Mouse (Mus musculus) left cerebral cortex, adult 8-10 months (tissue): ENCODE measurements at regions not wholly inside any gene's neighbourhood (a gene's known extent, or its start where the extent isn't known, plus 50 kb on each side); places are given as distances from the start of the nearest gene placed in this dataset.

Experiments used
- DNase-seq, 2 experiments: peaks; one replicate each; pipeline ENCODE4 v3.0.0; 2022; ENCODE audit warnings: low spot score in 2 of 2

DNA sequence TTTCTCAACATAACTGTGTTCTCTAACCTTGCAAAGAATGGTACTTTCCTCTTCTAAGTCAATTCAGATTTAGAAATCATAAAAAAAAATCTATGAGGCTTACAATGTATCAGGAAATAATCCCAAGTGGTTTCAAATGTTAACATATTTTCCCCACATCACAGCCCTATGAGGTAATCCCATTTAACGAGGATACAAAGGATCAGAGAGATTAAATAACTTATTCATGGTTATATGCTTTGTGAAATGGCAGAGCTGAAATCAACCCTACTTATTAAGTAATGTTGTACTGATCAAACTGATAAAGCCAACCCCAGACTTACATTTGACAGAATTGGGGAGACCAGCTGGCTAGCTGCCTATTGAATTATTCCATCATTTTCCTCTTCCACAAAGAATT, 614.4 kb downstream of the Ntrk3 start:
- DNase-seq: no peak

DNA sequence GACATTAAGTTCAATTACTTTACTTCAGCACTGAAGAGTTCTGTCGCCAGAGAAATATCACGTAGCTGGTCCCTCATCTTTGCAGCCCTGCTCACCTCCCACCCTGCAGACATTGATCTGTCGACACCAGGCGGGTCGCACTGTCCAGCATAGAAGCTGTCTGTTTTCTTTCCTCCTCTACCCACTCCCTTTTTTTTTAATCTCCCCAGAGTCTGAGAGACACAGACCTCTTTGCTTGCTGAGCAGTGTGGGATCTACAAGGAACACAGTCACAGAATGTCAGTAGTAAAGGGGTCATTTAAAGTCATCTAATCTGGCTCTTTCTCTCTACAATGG, 616.7 kb downstream of the Ntrk3 start:
- DNase-seq: no peak

DNA sequence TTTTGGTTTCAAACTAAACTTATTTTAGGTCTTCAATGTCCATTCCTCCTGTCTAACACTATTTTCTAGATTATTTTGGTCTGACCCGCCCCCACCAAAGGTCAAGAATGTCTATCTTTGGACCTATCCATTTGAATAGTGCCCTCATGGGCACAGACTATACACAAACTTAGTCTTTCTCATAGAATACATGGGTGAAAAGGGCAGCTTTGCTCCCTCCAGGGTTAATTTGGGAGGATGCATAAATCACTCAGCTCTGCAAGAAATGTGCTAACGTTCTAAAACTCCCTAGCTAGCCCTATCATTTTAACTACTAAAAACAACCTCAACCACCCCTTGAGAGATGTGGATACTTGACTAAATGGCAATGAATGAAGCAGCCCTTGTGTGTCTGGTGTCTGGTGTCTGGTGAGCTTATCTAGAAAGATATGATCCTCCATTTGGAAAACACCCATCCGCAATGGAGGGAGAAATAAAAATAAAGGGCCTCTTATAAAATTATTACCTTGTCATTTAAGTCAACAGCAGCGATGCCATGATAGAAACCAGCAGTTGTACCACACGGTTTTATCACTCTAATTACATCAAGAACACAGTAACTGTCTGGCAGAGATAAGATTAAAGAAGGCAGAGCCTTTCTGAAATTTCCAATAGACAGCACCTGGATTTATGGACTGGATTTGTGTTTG, 617.2 kb downstream of the Ntrk3 start:
- DNase-seq: no peak

DNA sequence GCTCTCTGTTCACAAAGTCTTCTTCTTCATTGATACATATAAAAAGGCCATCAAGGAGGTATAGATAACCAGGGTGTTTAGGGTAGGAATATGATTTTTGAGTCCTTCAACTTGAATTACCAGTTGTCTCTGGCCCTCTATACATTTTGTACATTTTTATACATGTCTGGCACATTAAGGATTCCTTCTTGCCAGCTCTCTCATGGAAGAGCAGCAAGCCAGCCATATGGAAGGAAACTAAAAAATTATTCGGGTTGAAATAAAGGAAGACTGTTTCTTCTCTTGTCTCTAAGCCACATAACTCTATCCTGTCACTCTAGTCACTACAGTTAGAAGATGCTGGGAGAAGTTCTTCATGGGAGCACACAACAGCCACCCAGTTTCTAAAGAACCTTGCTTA, 618.0 kb downstream of the Ntrk3 start:
- DNase-seq: no peak

DNA sequence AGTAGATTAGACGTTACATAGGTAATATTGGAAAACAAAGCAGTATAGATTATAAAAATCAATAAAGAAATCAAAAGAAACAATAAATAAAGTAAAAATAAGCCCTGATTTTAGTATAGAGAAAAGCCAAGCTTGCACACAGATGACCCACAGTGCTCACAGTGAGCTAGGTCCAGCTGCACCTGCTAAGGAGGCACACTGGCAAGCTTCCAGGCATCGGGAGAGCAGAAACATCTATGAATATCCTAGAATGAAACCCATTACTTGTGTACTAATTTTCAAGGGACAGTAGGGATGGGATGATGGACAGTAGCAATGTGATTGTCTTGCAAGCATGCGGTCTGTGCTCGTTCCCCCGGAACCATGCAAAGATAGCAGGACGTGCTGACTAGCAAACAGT, 626.5 kb downstream of the Ntrk3 start:
- DNase-seq: no peak

DNA sequence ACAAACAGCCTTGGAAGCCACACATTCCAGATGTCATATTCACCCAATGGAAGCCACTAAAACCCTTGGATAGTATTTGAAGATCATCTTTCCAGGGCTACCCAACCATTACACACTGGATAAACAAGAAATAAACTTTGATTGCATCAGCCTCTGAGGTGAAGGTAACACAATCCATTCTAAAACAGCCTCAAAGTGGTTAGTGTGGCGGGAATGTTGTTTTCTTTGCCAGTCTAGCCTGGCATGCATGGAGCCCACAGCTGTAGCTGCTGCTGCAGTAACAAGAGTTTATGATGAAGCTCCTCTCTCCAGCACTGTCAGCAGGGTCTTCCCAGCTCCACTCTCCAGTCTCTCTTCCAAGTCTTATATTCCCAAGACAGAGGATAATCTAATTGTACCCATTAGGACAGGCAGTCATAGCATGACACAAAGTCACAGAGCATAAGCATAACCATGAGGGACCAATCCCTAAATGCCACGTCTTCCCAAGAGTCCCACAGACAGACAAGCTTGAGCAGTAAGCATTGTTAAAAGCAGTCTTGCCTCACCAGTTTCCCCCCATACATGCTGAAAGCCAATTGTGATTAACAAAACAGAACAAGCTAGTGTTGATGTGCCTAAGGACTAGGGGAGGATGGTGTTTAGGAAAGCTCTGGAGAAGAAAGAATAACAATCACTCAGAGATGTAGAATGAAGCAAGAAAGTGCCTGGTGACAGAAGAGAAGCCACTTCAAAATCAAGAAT, 634.1 kb downstream of the Ntrk3 start:
- no peak for DNase-seq

DNA sequence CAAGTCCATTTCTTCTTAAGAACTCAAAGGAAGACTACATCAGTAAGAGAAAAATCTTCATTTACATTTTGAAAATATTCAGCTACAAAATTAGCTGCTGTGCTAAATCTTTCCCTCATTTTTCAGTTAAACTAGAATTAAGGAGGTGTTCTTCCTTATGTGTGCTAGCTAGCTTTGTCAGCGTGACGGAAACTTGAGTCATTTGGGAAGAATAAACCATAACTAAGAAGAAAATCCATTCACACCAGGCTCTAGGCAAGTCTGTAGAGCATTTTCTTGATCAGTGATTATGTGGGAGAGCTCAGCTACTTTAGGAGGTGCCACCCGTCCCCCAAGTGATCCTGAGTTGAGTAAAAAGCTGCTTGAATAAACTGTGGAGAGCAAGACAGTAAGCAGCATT, 635.4 kb downstream of the Ntrk3 start:
- no peak for DNase-seq

DNA sequence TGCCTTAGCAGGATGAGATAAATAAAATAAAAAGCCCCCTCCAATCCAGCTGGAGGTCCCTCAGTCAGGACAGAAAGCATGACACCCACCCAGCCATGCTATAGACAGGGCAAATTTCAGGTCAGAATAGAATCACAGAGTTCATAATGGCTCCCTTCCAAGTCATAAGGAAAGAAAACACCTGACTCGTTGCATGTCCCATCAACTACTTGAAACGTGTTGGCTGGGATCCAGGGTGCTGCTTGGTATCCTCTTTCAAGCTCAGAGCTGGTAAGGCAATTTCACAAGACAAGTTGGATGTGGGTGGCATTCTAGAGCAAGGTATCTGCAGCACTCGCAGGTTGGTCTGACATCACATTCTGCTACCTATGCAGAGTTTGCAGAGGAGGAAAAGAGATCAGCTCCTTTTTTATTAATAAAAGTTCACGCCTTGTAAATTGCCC, 651.2 kb downstream of the Ntrk3 start:
- DNase-seq: peak in 1 of 2 experiments; percentile 13

DNA sequence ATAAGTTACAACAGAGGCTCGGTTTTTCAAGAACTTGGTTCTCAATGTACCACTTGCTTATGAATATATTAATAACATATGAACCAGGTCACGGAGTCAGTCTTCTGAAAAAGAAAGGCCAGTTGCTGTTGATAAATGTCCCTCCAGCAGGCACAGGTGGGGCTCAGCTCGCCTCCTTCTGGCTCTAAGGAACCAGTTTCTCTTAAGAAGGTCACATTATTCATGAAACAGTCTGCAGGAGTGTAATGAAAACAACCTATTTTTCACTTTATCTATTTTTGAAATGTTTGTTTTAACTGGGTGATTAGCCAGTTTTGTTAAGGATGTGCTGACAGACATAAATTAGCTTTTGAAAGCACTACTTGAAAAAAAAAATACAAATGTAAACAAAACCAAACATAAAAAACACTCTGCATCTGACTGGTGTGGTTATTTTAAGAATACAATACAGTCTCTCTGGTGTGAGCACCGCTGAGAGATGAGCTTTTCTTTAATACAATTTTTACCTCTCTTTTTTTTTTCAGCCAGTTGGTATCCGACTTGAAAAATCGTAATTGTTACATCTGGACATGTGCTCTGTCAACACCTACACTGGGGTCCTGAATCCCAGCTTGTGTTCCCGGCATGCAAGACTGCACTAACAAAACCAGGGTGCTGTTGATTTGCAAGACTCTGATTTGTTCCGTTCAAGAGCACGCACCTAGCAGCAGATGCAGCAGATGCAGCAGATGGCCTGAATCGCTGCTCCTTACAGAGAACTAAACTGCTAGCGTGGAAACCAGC, 651.8 kb downstream of the Ntrk3 start:
- DNase-seq: peak in 1 of 2 experiments; percentile 26

DNA sequence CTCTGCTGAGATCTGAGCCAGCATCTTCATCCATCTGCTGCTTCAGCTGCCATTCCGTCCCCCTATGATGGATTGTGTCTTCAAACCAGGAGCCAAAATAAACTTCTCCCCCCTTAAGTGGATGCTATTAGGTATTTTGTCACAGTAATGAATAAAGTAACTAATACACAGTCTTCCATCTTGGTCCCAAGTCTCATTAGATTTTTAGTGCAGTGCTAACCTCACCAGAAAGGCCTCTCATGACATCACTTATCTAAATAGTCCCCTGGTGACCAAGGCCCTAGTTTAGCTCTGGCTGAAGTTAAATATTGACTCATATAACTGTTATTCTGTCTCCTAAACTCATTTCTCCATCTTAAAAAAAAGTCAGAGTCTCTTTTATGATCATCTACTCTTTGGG, 658.1 kb downstream of the Ntrk3 start:
- no peak for DNase-seq

DNA sequence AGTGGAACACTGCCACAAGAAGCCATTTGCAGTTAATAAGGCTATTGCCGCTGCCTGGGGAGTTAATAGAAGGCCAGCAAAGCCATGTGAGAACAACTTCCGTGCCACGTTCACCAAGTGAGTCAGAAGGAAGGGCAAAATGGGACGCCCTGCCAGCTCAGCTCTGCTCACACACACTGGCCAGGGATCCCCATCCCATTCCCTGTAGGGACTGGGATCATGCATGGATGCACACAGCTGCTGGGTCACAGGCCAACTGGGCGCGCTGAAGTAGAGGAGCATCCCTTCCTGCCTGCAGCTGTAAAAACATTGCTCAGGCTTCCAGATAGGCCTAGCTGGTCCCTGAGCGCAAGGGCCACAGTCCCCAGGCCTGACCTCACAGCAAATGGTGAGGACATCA, 666.7 kb downstream of the Ntrk3 start:
- DNase-seq: peak in 1 of 2 experiments; percentile 4

DNA sequence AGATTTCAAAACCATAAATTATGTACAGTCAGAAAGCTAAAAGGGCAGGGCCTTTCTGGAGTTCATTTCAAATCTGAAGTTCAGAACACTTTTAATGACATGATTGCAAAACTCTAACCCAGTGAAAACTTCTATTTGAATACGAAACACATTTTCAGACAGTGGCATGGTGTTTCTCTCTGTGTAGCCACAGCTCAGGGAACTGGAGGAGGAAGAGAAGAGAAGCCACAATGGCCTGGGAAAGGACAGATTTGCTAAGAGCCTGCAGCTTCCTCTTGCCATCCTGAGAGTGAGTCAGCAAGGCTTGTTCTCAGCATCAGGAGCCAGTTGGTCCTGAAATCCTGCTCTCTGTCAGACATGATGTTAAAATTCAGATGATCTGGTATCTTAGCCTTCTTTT, 676.2 kb downstream of the Ntrk3 start:
- no peak for DNase-seq

DNA sequence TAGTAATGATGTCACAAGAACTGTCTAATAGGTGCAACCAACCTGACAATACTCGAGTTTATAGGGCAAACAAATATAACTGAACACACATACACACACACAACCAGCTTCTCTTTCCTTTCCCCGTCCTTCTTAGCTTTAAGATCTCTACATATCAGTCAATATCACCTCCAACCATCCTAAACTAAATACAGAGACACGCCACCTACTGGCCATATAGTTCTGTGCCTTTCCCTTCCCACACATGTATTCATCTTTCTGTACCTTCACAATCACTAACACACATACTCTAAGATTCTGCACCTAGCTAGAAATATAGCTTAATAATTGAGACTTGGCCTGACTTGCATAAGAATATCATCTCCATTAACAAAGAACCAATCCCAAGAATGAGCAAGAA, 688.2 kb downstream of the Ntrk3 start:
- no peak for DNase-seq

DNA sequence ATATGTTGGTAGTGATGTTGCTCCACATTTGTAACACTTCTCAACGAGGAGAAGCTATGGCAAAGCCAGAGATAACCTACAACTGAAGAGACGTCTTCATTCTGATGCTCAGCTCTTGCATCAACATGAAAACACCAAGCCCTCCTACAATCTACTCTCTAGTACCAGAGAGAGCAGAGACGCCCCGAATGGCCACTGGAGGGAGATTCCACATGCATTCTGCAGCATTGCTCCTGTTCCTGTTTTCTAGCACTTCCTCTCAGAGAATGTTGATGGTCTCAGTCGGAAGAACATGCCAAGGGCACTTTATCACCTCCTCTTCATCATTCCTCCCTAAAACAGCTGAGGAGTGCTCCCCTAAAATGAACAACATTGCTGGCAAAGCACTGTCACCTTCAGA, 692.4 kb downstream of the Ntrk3 start:
- no peak for DNase-seq

DNA sequence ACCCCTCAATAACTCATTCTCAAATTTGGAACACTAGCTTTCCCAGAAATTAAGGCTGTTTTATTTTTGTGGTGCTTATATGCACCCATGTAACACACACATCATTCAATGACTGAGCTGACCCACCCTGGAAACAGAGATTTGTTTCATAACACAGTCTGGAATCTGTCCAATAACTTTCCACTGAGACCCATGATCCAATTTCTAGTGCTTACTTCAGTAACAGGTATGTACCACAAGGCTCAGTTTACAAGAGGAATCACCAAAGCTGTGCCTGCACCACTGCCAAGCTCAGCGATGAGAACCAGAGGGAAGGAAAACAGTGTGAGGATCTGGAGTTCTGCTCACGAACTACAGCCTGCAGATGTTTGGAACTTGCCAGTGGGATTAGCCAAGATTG, 706.8 kb downstream of the Ntrk3 start:
- no peak for DNase-seq

DNA sequence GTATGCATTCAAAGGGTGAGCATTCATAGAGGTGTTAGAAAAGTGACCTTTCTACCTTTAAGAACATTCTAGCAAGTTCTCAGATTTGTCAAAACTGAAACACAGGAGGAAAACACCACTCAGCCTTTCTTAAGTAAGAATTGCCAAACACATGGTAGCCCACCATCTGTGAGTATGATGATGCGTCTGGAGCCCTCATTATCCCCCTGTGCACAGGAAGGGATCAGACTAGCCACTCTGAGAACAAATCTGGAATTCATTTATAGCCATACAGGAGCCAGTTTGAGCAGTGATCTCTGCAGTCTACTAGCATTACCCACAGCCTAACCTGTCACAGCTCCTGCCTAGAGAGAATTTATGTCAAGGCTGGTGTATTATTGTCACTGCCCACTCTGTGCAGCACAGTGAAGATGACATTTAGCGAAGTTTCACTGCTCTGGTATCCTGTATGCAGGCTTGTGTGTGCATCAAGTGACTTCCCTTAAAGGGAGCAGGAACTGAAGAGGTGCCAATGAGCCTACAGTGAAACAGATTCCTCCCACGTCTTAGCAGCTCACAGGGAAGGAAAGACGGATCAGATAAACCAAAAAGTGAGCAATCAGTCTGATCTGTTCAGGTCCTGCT, 710.7 kb downstream of the Ntrk3 start:
- DNase-seq: peak in 1 of 2 experiments; percentile 57

DNA sequence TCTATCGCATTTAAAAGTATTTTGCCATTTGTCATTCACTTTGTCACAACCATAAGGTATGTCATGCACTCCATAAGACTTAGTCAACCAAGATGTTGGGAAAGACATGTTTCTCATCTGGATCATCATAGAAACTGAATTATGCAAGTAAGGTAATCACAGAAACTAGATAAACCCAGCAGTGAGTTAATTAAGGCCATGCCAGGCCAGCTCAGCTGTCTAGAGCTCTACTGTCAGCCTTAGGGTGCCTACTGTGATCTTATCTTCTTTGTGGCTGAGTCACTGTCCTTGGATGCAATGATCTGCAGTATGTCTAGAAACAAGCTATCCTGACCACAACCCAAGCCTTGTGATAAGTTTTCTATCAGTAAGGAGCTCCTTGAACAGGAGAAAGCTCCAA, 714.2 kb downstream of the Ntrk3 start:
- DNase-seq: no peak

DNA sequence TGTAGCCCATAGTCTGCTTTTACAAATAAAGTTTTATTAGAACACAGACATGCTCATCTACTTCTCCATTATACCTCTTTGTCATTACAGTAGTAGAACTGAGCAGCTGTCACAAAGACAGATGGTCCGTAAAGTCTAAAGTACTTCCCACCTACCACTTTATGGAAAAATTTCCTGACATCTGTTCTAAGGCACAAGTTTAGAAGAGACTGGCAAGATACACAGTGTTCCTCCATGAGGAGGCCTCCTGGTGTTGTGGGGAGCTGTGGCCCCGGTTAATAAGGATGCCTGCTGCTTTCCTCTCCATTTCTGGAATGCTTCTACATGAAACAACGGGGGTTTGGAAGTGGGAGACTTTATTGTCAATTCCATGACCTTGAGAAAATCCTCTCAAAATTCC, 714.7 kb downstream of the Ntrk3 start:
- DNase-seq: peak in 1 of 2 experiments; percentile 11

DNA sequence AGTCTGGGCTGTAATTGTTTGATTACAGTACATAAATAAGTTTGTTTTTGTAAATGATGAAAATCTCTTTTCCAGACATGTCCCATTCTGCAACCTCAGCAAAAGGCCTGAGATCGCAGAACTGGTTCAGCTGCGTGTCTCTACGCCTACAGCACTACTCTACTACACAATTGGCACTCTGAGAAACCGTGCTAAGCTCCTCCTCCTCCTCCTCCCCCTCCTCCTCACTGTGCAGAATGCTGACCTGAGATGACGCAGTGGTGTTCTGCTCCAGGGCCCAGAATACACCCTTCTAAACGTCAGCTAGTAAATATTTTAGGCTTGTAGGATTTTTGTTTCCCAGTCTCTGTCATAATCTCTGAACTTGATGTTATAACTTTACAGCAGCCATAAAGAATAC, 724.2 kb downstream of the Ntrk3 start:
- no peak for DNase-seq

DNA sequence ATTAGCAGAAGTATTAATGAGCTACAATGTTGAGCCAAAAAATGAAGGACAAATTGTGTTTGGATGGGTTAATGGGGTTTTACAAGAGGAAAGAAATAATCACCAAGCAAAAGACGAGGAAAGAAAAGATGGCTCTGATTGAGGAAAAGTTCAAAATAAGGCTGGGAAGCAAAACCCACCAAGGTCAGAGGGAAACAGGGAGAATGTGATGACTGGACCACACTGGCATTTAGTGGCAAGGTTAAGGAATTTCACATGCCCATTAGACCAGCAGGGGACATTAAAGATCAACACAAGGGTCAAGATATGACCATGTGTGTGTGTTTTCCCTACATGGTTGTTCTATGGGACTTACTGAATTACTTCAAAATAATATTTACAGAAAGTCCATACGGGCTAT, 734.7 kb downstream of the Ntrk3 start:
- no peak for DNase-seq

DNA sequence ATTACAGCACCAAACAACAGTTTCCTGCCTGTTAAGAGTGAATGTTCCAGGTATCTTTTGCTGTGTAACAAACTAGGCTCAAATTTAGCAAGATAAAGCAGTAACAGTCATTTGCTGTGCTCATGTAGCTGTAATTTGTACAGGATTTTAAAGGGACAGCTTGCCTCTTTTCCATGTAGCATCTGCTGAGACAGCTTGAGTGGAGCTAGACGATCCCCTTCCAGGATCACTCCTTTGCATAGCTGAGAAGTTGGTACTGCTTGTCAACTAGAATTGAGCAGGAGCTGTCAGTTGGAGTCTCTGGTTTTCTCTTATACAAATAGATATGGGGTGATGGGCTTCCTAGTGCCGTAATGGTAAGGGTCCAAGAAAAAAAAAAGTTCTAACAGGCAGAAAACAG, 744.0 kb downstream of the Ntrk3 start:
- peak in 1 of 2 experiments; percentile 6 for DNase-seq

DNA sequence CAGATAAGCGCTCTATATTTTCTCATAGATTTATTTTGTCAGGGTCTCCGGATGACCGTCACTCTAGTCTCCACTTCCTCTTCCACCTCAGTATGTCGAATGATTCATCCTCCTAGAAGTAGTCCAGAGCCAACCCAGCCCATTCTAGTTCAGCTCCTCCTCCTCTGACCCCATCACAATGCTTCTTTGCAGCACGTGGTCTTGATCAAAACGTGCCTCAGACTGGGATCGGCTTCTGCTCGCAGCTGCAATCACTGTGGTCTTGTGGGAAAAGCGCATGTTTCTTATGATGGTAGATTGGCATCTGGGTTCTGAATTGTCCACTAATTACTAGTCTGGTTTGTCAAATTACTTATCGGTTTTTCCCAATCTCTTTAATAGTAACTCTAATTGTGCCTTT, 747.7 kb downstream of the Ntrk3 start:
- DNase-seq: no peak
